Mouse (Mus musculus): ENCODE results near the gene Tradd. TPM values are rescaled to one million over a fixed set of nuclear protein-coding genes. Genes with fewer than 3 reads are reported as not detected.

Gene Tradd
- polyA plus RNA-seq, 1 experiment from 2014 or later, result 21.2 TPM

- peaks cover 26% of the 10 kb centered on the region for H3K4me1 ChIP-seq
- H3K27me3 ChIP-seq (replicated peaks), result peaks cover 90% of the 10 kb centered on the region
- H3K36me3 ChIP-seq, result no peaks in the 10 kb centered on the region
- peak overlapping the region; percentile 94 for H3K4me2 ChIP-seq (replicated peaks)
- peaks cover 6% of the 10 kb centered on the region; the same call in 1 of the 2 replicates for H3K9me3 ChIP-seq
- 40% methylated on average over 16 of the region's 16 CpGs for WGBS
- H3K27ac ChIP-seq, result no peak overlapping the region
- H3K4me3 ChIP-seq, result peak overlapping the region; percentile 59; the same call in 1 of the 2 replicates
- no peak overlapping the region for H3K9ac ChIP-seq
- ATAC-seq (ENCODE audit: low FRiP score, low read depth), result no peak
Observed at GRCm38 (mm10) chr8:105263244-105263912, 1.0 kb downstream of the Tradd start.

- Histone ChIP-seq H3K27ac (no peak overlapping the region), H3K4me1 (peaks cover 20% of the 10 kb centered on the region), H3K27me3 (replicated peaks) (peaks cover 87% of the 10 kb centered on the region), H3K4me3 (no peak overlapping the region), H3K9me3 (peaks cover 2% of the 10 kb centered on the region; the same call in 1 of the 2 replicates), H3K9ac (no peak overlapping the region), H3K36me3 (no peaks in the 10 kb centered on the region), H3K4me2 (replicated peaks) (no peak overlapping the region)
- ATAC-seq (ENCODE audit: low FRiP score, low read depth), result no peak
- WGBS, result 84% methylated on average over 12 of the region's 12 CpGs
Observed at GRCm38 (mm10) chr8:105261326-105261980, 3.0 kb downstream of the Tradd start.

- WGBS, result 63% methylated on average over 7 of the region's 7 CpGs
- H3K4me3 ChIP-seq, result no peak overlapping the region
- H3K27me3 ChIP-seq (replicated peaks), result peaks cover 88% of the 10 kb centered on the region
- H3K36me3 ChIP-seq, result no peaks in the 10 kb centered on the region
- ATAC-seq (ENCODE audit: low FRiP score, low read depth), result no peak
- H3K4me1 ChIP-seq, result peaks cover 20% of the 10 kb centered on the region
- no peak overlapping the region for H3K4me2 ChIP-seq (replicated peaks)
- H3K9ac ChIP-seq, result no peak overlapping the region
- H3K9me3 ChIP-seq, result no peaks in the 10 kb centered on the region; the same call in 1 of the 2 replicates
- no peak overlapping the region for H3K27ac ChIP-seq
Observed at GRCm38 (mm10) chr8:105260371-105261099, 3.9 kb downstream of the Tradd start.

GRCm38 (mm10) chr8:105259721-105260320, 4.6 kb downstream of the Tradd start:
- Histone ChIP-seq H3K27me3 (replicated peaks) (peaks cover 88% of the 10 kb centered on the region), H3K9me3 (no peaks in the 10 kb centered on the region; the same call in 1 of the 2 replicates), H3K4me3 (peak overlapping the region; percentile 33), H3K4me2 (replicated peaks) (peak overlapping the region; percentile 73), H3K4me1 (peaks cover 25% of the 10 kb centered on the region), H3K27ac (no peak overlapping the region), H3K9ac (peak overlapping the region; percentile 47; the same call in 1 of the 2 replicates), H3K36me3 (no peaks in the 10 kb centered on the region)
- WGBS, result 5% methylated on average over 30 of the region's 30 CpGs
- ATAC-seq (ENCODE audit: low FRiP score, low read depth), result peak; percentile 63

GRCm38 (mm10) chr8:105258911-105259720, 5.3 kb downstream of the Tradd start:
- Histone ChIP-seq H3K4me2 (replicated peaks) (peak overlapping the region; percentile 73), H3K9me3 (no peaks in the 10 kb centered on the region; the same call in 1 of the 2 replicates), H3K4me3 (peak overlapping the region; percentile 33), H3K9ac (peak overlapping the region; percentile 47; the same call in 1 of the 2 replicates), H3K27me3 (replicated peaks) (peaks cover 84% of the 10 kb centered on the region), H3K4me1 (peaks cover 29% of the 10 kb centered on the region), H3K36me3 (no peaks in the 10 kb centered on the region), H3K27ac (no peak overlapping the region)
- WGBS, result 2% methylated on average over 55 of the region's 55 CpGs
- peak; percentile 45 for ATAC-seq (ENCODE audit: low FRiP score, low read depth)

DNA sequence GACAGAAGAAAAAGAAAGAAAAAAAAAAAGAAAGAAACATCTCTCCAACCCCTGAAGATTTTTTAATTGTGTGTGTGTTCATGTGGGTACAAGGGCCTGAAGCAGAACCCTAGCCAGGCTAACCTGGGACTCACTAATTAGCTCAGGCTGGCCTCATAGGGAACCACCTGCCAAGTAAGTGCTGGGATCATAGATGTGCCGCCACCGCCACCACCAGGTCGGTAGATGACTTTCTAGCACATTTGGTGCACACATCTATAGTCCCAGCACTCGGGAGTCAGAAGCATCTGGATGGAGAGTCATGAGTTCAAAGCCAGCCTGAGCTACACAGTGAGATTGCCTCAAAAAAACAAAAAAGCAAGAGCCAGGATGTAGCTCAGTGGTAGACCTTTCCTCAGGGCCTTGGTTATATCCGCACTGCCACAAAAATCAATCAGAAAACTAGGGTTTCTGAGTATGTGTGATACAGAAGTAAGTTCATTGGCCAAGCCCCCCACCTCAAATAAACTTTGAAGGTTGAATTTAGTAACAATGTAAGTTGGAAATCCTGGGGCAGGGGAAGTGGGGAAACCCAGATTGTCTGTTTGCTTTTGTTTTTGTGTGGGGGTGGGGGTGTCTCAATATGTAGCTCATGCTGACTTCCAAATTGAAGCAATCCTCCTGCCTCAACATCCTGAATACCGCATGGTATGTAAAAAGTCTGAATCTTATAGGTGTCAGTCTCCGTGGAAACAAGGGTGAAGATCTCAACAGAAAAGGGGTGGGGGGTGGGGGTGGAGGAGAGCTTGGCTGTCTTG, 6.9 kb downstream of the Tradd start:
- ATAC-seq (ENCODE audit: low FRiP score, low read depth), result no peak
- Histone ChIP-seq H3K9me3 (no peaks in the 10 kb centered on the region; the same call in 1 of the 2 replicates), H3K27me3 (replicated peaks) (peaks cover 69% of the 10 kb centered on the region), H3K4me1 (peaks cover 24% of the 10 kb centered on the region), H3K9ac (no peak overlapping the region), H3K4me3 (no peak overlapping the region), H3K36me3 (no peaks in the 10 kb centered on the region), H3K4me2 (replicated peaks) (no peak overlapping the region), H3K27ac (no peak overlapping the region)
- 66% methylated on average over 7 of the region's 7 CpGs for WGBS

DNA sequence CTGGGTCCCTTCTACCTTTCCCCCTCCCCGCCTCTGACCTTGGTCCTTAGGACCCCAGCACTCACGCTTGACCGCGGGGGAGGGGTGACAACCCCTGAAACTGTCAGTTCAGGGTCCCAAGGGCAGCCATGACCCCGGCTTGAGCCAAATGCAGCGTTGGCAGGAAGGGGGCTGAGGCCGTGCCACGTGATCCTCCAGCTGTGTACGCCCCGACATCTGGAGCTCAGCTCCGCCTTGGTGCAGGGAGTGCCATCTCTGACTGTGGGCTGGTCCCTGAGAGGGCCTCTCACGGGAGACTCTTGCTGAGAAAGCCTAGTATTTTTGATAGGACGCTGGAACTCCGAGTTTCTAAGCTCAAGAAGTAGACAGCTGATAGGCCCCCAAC, 9.5 kb downstream of the Tradd start, which contains the start of gene B3gnt9:
Gene B3gnt9, minus strand, starts transcription at position 188 of the 385 bp plus-strand sequence.
- Histone ChIP-seq H3K9me3 (no peaks in the 10 kb centered on the region), H3K27ac (no peak within 1 kb of the TSS), H3K4me1 (peaks cover 24% of the 10 kb centered on the region), H3K36me3 (peaks cover 25% of the 10 kb centered on the region), H3K4me2 (replicated peaks) (peak within 1 kb of the TSS; percentile 99), H3K27me3 (replicated peaks) (peaks cover 51% of the 10 kb centered on the region), H3K9ac (peak within 1 kb of the TSS; percentile 64), H3K4me3 (peak within 1 kb of the TSS; percentile 56)
- ATAC-seq (ENCODE audit: low FRiP score, low read depth), result no peak; the same call in 1 of the 2 replicates
- WGBS, result 2% methylated on average over 14 of the region's 14 CpGs

- Histone ChIP-seq H3K27ac (no peak overlapping the region), H3K9ac (peak overlapping the region; percentile 64), H3K27me3 (replicated peaks) (peaks cover 45% of the 10 kb centered on the region), H3K36me3 (peaks cover 31% of the 10 kb centered on the region), H3K4me3 (peak overlapping the region; percentile 56), H3K4me2 (replicated peaks) (peak overlapping the region; percentile 99), H3K9me3 (no peaks in the 10 kb centered on the region), H3K4me1 (peaks cover 19% of the 10 kb centered on the region)
- under 1% methylated on average over 74 of the region's 74 CpGs for WGBS
- ATAC-seq (ENCODE audit: low FRiP score, low read depth), result peak; percentile 75
Observed at GRCm38 (mm10) chr8:105254152-105254965, 10.1 kb downstream of the Tradd start.

GRCm38 (mm10) chr8:105253766-105254151, 10.7 kb downstream of the Tradd start:
- Histone ChIP-seq H3K27ac (no peak overlapping the region), H3K27me3 (replicated peaks) (peaks cover 39% of the 10 kb centered on the region), H3K9ac (no peak overlapping the region), H3K4me3 (peak overlapping the region; percentile 56; the same call in 1 of the 2 replicates), H3K36me3 (peaks cover 36% of the 10 kb centered on the region), H3K4me2 (replicated peaks) (peak overlapping the region; percentile 99), H3K4me1 (peaks cover 13% of the 10 kb centered on the region), H3K9me3 (no peaks in the 10 kb centered on the region)
- ATAC-seq (ENCODE audit: low FRiP score, low read depth), result peak; percentile 55
- 34% methylated on average over 20 of the region's 20 CpGs for WGBS
